Mouse (Mus musculus): ENCODE results near the gene Ptpn13. TPM values are rescaled to one million over a fixed set of nuclear protein-coding genes. Genes with fewer than 3 reads are reported as not detected.

The Ptpn13 gene
- total RNA-seq, 2 experiments from 2014 or later = 10.9 to 12.2 TPM

- no peak for DNase-seq (ENCODE audit: low spot score in 2 of 2)
Observed at GRCm38 (mm10) chr5:103422609-103423008, 2.4 kb upstream of the Ptpn13 start.

GRCm38 (mm10) chr5:103423305-103423926, 1.6 kb upstream of the Ptpn13 start:
- DNase-seq (ENCODE audit: low spot score in 2 of 2) = no peak

DNA sequence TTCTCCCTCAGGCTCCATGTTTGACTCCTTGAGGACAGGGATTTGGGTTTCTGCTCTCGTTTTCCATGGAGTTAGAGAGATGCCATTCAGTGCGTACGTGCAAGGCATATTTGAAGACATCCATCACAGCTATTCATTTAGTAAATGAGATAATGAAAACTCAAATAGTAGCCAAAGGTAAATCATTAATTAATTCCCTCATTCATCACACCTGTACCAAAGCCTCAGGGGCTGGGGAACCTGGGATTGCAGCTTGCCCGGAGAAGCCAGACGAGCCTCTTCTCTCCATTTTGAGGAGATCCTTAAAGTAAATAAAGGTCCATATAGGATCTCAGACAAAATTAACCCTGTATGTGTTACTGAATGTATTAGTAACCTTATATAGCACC, 1.1 kb upstream of the Ptpn13 start:
- no peak for DNase-seq (ENCODE audit: low spot score in 2 of 2)

- DNase-seq (ENCODE audit: low spot score in 2 of 2) = peak; percentile 4 to 25
Observed at GRCm38 (mm10) chr5:103425363-103426031, 505 bp downstream of the Ptpn13 start.

GRCm38 (mm10) chr5:103426250-103426649, 1.3 kb downstream of the Ptpn13 start:
- no peak for DNase-seq (ENCODE audit: low spot score in 2 of 2)

GRCm38 (mm10) chr5:103430986-103431385, 6.0 kb downstream of the Ptpn13 start:
- DNase-seq (ENCODE audit: low spot score in 2 of 2) = no peak

- no peak for DNase-seq (ENCODE audit: low spot score in 2 of 2)
Observed at GRCm38 (mm10) chr5:103431479-103431878, 6.5 kb downstream of the Ptpn13 start.

DNA sequence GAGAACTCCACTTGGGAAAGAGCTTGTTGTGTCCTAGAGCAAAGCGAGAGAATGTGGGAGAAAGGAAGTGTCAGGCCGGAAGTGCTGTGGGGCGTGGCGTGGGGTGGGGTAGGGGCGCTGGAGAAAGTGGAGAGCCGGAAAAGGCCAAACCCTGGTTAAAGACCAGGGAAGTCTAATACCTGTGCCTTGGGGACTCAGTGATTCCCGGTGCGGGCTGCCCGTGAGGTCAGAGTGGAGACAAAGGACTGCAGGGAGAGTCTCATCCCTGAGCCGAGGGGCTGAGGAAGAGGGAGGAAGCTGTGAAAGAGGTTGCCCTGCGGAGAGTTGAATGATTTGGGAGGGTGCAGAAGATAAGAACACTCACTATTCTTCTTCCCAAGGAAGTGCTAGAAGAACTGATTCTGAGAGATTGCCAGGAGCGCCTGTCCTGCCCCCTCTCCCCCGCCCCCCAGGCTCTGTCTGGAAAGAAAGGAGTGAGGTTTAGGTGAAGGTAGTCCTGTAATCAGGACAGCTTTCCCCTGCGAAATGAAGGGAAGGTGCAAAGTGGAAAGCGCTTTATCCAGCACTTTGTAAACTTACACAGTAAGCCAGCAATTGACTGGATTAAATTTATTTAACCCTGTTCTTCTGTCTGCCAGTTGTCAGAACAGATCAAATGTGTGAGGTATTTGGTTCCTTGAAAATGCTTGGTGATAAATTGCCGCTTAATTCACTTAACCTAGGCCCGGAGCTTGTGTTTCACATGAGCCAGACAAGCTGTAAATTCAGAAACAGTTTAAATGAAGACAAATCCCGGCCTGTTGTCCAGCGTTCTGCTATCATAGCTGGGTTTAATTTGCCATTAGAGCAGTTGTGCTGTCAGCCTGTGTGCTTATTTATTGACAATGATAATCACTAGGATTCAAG, 11.3 kb downstream of the Ptpn13 start:
- no peak for DNase-seq (ENCODE audit: low spot score in 2 of 2)

- DNase-seq (ENCODE audit: low spot score in 2 of 2) = no peak
Observed at GRCm38 (mm10) chr5:103437714-103438113, 12.7 kb downstream of the Ptpn13 start.

DNA sequence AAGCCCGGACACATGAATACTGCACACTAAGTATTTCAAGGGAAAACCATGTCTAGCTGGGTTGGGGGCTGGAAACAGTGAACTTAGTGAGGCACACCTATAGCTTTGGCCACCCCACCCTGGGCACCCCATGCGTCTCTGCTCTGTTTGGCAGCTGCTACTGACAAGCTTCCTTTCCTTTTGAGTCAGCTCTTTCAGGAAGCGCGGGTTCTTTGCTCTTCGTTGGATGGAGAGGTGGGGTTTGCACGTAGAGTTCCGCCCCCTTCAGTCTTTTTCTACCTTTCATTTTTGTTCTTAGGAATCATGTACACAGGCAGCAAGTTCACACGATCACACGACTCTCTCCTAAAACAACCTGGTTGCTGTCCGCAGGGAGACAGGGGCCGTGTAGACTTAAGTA, 14.2 kb downstream of the Ptpn13 start:
- no peak for DNase-seq (ENCODE audit: low spot score in 2 of 2)

DNA sequence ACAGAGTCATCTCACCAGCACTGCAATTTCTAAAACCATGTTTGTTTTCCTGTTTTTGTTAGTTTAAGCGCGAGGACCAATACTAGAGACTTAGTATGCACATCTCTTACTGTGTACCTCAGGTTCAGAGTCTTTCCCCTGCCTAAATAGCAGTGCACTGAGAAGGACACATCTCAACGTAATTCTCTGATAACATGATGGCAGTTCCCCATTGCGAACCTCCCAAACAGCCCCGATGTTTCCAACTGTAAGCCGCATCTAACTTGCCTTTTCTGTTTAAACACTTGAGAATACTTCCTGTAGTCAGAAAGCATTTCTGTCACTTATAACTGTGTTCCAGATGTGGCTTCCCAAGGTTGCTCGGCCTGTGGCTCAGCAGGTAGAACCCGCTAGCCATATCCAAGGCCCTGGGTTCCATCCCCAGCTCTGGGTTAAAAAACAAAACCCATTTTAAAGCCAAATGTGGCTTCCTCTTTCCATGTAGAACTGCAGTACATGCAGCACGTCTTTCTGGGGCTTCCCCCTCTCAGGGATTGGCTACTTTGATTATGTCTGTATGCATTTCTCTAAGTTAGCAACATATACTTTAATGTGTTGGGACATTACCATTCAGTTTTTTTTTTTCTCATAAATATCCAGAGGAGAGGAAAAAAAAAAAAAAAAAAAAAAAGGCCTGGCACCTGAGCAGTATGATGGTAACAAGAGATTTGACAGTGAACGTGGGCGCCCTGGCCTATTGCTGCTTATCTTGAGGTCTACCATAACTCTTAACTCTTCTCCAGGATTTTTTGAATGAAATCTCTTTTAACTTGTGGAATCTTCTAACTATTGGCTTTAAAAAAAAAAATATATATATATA, 15.7 kb downstream of the Ptpn13 start:
- no peak for DNase-seq (ENCODE audit: low spot score in 2 of 2)

GRCm38 (mm10) chr5:103441706-103442105, 16.7 kb downstream of the Ptpn13 start:
- DNase-seq (ENCODE audit: low spot score in 2 of 2) = no peak

- DNase-seq (ENCODE audit: low spot score in 2 of 2) = no peak
Observed at GRCm38 (mm10) chr5:103442269-103442688, 17.3 kb downstream of the Ptpn13 start.

- DNase-seq (ENCODE audit: low spot score in 2 of 2) = no peak
Observed at GRCm38 (mm10) chr5:103442921-103443320, 17.9 kb downstream of the Ptpn13 start.

DNA sequence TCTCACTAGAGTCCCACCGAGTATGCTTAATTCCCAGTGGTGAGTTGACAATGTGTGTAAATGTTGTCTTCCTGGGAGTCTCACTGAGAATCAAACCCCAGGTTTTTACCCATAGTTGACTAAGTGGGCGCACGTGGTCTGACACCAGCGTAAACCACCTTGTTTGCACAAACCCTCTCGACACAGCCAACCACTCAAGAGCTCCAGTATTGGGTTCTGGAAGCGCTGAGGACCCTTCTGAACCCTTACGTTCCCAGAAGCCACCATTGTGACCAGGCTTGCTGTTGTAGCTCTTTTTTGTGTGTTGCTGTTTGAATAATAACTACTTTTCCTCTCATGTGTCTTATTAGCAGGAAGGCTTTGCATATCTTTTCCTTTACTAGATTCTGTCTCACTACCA, 20.4 kb downstream of the Ptpn13 start:
- DNase-seq (ENCODE audit: low spot score in 2 of 2) = no peak

GRCm38 (mm10) chr5:103447806-103448416, 22.9 kb downstream of the Ptpn13 start:
- no peak for DNase-seq (ENCODE audit: low spot score in 2 of 2)

DNA sequence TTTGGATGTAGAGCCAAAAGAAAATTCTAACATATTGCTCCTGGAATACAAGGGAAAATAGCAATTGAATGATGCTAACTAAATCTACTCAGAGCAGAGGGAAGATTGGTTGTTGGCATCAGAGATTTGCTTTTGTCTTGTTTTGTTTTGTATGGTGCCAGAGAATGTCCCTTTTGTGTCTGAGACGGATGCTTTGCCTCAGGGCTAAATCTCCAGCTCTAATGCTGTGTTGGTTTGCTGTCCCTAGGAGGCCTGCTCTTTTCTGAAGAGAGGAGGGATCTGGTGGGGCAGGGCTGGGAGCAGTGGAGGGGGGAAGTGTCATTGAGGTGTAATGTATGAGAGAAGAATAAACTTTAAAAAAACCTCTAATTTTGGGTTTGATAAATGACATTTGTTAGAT, 23.5 kb downstream of the Ptpn13 start:
- DNase-seq (ENCODE audit: low spot score in 2 of 2) = no peak

- DNase-seq (ENCODE audit: low spot score in 2 of 2) = no peak
Observed at GRCm38 (mm10) chr5:103450663-103451062, 25.7 kb downstream of the Ptpn13 start.

- no peak for DNase-seq (ENCODE audit: low spot score in 2 of 2)
Observed at GRCm38 (mm10) chr5:103453361-103454140, 28.6 kb downstream of the Ptpn13 start.

DNA sequence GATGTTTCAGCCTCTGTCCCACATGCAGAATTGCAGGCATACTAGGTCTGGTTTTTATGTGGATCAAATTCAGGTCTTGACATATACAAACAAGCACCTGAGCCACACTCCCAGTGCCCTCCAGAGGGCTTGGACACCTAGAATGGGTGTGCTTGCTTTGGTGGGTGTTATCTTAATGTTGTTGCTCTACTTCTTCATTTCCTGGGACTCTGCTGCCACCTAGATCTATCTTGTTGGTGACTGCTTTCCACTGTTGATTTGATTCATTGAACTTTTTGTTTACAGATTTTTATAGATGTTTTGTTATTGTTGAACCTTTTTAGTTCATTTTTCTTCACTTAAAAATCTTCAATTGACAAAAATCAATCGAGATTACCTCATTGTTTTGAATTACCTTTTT, 31.8 kb downstream of the Ptpn13 start:
- DNase-seq (ENCODE audit: low spot score in 2 of 2) = no peak

Data from layer of hippocampus, adult 18-20 months (tissue).